Comparison of ENCODE assay signal across 20 mouse cellular contexts in the genomic region with DNA sequence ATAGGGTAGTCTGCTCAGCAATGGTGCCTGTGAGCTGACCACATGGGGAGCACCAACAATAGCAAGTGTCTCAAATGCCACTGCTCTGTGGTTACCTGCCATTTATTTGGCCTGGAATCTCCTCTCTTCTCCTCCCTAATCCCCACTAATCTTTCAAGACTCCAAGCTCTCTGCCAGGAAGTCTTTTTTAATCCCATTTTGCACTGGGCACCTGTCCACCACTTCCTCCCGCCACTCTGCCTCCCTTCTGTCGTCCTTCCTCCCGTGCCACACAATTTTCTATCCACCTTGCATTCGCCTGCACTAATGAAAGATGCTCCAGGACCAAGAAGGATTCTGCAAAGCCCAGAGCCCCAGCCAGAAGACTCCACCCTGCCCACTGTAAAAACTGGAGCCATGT.
A peak's percentile ranks its signal among the peaks of the same experiment; 100 is the strongest.
DNase-seq lines count a peak whose midpoint lies in the region; ATAC-seq lines count a peak whose summit lies in the region.
"Had no signal": no experiment of that assay in that cellular context is flagged by ENCODE, and none has a peak within 500 bp of the region (broad histone marks: within the 10 kb centered on the region; RNA-seq: fewer than 3 reads in every experiment).

No protein-coding gene starts in this region.

- WGBS in midbrain, embryonic 10.5 days: 50% methylated on average over 4 of the region's 4 CpGs
- 40% methylated on average over 4 of the region's 4 CpGs for WGBS in midbrain, embryonic 14.5 days
- WGBS in embryonic facial prominence, embryonic 10.5 days: 44% methylated on average over 4 of the region's 4 CpGs

- ATAC-seq in midbrain, embryonic 14.5 days (ENCODE audit: low FRiP score, low TSS enrichment): no peak
- ATAC-seq: forebrain, embryonic 15.5 days; intestine, embryonic 15.5 days had no signal

- no peak overlapping the region for H3K4me3 ChIP-seq in midbrain, embryonic 10.5 days
- H3K4me3 ChIP-seq in midbrain, embryonic 14.5 days (replicated peaks; ENCODE audit: low read depth, low read length): no peak overlapping the region
- H3K4me3 ChIP-seq in embryonic facial prominence, embryonic 10.5 days: no peak overlapping the region
- H3K4me3 ChIP-seq: forebrain, embryonic 15.5 days; hindbrain, embryonic 12.5 days; intestine, embryonic 15.5 days had no signal

- no peak overlapping the region for H3K4me2 ChIP-seq in midbrain, embryonic 14.5 days (ENCODE audit: low read length)
- H3K4me2 ChIP-seq: forebrain, embryonic 15.5 days; heart, embryonic 11.5 days; hindbrain, embryonic 12.5 days; intestine, embryonic 15.5 days; lung, embryonic 14.5 days had no signal

- intact Hi-C loops in heart, postnatal 36 days (cut with DNase I): no loop called here

- DNase-seq in heart, adult 11 months: peak; percentile 64
- no peak for DNase-seq in heart, postnatal 36 days
- peak; percentile 5 for DNase-seq in midbrain, embryonic 10.5 days (ENCODE audit: low spot score)
- no peak for DNase-seq in midbrain, embryonic 14.5 days
- DNase-seq in cerebellum, adult 8-10 months: peak; percentile 35
- peak; percentile 2 for DNase-seq in embryonic facial prominence, embryonic 10.5 days (ENCODE audit: low spot score)
- no peak for DNase-seq in adrenal gland, adult 2 months
- DNase-seq: adrenal gland, postnatal 36 days; gastrocnemius, postnatal 36 days; heart, postnatal 10 days; kidney, postnatal 4 days; layer of hippocampus, postnatal 36 days; lung, embryonic 14.5 days; lung, postnatal 4 days; thymus, postnatal 4 days had no signal

- no peaks in the 10 kb centered on the region for H3K36me3 ChIP-seq in midbrain, embryonic 10.5 days
- H3K36me3 ChIP-seq in midbrain, embryonic 14.5 days (ENCODE audit: control insufficient read depth, insufficient read depth, low read length): no peaks in the 10 kb centered on the region
- H3K36me3 ChIP-seq in embryonic facial prominence, embryonic 10.5 days (replicated peaks): no peaks in the 10 kb centered on the region
- H3K36me3 ChIP-seq: forebrain, embryonic 15.5 days; hindbrain, embryonic 12.5 days; intestine, embryonic 15.5 days had no signal

- no peak overlapping the region for H3K9ac ChIP-seq in midbrain, embryonic 14.5 days (replicated peaks; ENCODE audit: low read length)
- H3K9ac ChIP-seq: forebrain, embryonic 15.5 days; hindbrain, embryonic 12.5 days; intestine, embryonic 15.5 days; lung, embryonic 14.5 days had no signal

- H3K27ac ChIP-seq in midbrain, embryonic 10.5 days (replicated peaks): no peak overlapping the region
- H3K27ac ChIP-seq in midbrain, embryonic 14.5 days (replicated peaks; ENCODE audit: low read depth, low read length): no peak overlapping the region
- H3K27ac ChIP-seq in embryonic facial prominence, embryonic 10.5 days (replicated peaks): no peak overlapping the region
- H3K27ac ChIP-seq: forebrain, embryonic 15.5 days; hindbrain, embryonic 12.5 days; intestine, embryonic 15.5 days had no signal

- H3K27me3 ChIP-seq in midbrain, embryonic 10.5 days (ENCODE audit: low read depth, poor library complexity, severe bottlenecking): no peaks in the 10 kb centered on the region
- H3K27me3 ChIP-seq in midbrain, embryonic 14.5 days (ENCODE audit: control insufficient read depth, insufficient read depth, low read length): no peaks in the 10 kb centered on the region
- no peaks in the 10 kb centered on the region for H3K27me3 ChIP-seq in embryonic facial prominence, embryonic 10.5 days (replicated peaks; ENCODE audit: low read depth, poor library complexity, severe bottlenecking)
- H3K27me3 ChIP-seq: CH12.LX; forebrain, embryonic 15.5 days; hindbrain, embryonic 12.5 days; intestine, embryonic 15.5 days had no signal

- no peaks in the 10 kb centered on the region for H3K4me1 ChIP-seq in midbrain, embryonic 10.5 days
- H3K4me1 ChIP-seq in midbrain, embryonic 14.5 days (ENCODE audit: control insufficient read depth, insufficient read depth, low read length): no peaks in the 10 kb centered on the region
- H3K4me1 ChIP-seq in embryonic facial prominence, embryonic 10.5 days: no peaks in the 10 kb centered on the region
- H3K4me1 ChIP-seq: intestine, embryonic 15.5 days had no signal

- H3K9me3 ChIP-seq in midbrain, embryonic 10.5 days (replicated peaks): no peaks in the 10 kb centered on the region
- no peaks in the 10 kb centered on the region for H3K9me3 ChIP-seq in midbrain, embryonic 14.5 days (ENCODE audit: control insufficient read depth, low read length)
- no peaks in the 10 kb centered on the region for H3K9me3 ChIP-seq in embryonic facial prominence, embryonic 10.5 days
- H3K9me3 ChIP-seq: forebrain, embryonic 15.5 days; hindbrain, embryonic 12.5 days; intestine, embryonic 15.5 days had no signal

Comparison
In these comparisons a context has a peak if more than half of its experiments do, and no peak if none do; other contexts are left out.
1. DNase-seq: peak in heart, adult 11 months (single experiment), midbrain, embryonic 10.5 days (single experiment), cerebellum, adult 8-10 months (single experiment) and embryonic facial prominence, embryonic 10.5 days (single experiment); none in heart, postnatal 36 days (0 of 2), midbrain, embryonic 14.5 days (single experiment) and adrenal gland, adult 2 months (single experiment).